Mouse (Mus musculus) kidney, postnatal 25 days (tissue): ENCODE measurements around the gene Cmtr1.

ENCODE experiments used
- DNase-seq, 2 experiments: peaks; one replicate each; pipeline ENCODE4 v3.0.0; 2021; ENCODE audit warnings: mixed read lengths in 2 of 2

Cmtr1 gene

DNA sequence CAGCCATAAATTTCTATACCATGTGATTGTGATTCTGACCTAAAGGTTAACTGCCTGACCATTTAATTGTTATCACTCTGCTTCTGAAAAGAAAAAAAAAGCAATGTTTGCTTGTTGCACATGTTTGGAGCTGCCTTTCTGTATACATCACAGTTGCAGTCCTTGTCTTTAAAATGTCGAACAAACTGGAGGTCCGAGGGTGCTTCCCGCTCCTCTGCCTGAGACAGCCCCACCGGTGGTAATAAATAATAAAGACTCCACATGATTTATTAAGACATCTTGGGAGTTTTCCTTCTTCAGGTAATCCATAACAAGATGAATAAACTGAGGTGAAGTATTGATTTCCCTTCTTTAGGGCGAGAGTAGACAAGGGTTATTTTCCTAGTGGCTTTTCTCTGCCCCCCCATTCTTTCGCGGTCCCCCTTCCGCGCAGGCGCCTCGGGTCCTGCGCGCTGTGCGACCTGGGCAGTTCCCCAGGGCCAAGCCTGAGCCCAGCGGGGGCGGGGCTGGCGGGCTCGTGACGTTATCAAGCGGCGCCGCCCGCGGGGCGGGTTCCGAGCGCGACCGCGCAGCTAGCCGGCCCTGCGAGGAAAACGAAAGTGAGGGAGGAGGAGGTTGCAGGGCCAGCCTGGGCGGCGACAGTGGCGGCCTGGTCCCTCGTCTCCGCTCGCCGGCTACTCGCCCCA lies at the start of gene Cmtr1:
Gene Cmtr1 (plus strand): TSS at position 520 of the 686 bp plus-strand sequence.
- peak; percentile 96 to 97 for DNase-seq

DNA sequence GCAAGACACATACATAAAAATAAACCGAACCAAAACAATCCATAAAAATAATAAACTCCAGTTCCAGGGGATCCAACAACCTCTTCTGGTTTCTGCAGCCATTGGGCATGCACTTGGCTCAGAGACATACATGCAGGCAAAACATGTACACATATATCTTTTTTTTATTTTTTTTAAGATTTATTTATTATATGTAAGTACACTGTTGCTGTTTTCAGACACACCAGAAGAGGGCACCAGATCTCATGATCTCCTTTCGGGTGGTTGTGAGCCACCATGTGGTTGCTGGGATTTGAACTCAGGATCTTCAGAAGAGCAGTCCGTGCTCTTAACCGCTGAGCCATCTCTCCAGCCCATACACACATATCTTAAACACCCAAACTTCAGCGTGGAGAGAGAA lies 46.9 kb upstream of the Cmtr1 start:
- DNase-seq, result peak in 1 of 2 experiments; percentile 12

DNA sequence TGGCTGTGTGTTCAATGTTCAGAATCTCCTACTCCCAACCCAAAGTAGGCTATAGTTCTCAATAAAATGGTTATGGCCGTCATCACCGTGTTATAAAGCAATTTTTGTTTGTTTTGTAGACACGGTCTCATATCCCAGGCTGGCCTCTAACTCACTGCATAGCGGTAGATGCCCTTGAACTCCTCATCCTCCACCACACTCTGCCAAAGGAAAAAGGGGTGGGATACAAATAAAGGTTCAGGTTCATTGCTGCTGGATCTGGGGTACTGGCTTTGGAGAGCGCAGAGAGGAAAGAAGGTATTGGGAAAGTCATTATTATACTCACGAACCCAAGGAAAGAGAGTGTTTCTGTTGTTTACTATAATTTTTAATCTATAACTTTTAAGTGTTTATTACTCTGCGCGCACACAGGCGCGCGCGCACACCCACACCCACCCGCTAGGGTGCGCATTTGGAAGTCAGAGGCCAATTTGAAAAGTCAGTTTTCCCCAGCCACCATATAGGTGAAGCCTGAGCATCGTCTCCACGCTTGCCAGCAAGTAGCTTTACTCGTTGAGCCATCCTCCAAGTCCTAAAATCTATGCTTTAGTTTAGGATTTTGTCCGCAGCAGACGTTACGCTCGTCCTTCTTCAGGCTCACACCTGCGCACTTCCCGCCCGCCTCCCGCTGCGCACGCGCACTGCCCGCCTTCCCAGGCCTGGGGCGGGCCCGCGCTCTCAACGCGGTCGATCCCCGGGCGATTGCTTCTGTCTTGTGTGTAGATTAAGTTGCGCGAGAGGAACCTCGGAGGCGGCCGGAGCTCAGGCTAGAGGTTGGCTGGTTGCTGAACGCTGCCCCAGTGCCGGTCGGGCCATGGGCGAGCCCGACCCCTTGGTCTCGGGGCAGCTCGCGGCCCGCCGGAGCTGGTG lies 46.0 kb upstream of the Cmtr1 start, which contains the start of the genes Rnf8 and Gm28043:
Gene Rnf8 (plus strand): TSS at position 676 of the 909 bp plus-strand sequence.
Gene Gm28043 (plus strand): TSS at position 762 of the 909 bp plus-strand sequence.
- peak; percentile 94 to 96 for DNase-seq

DNA sequence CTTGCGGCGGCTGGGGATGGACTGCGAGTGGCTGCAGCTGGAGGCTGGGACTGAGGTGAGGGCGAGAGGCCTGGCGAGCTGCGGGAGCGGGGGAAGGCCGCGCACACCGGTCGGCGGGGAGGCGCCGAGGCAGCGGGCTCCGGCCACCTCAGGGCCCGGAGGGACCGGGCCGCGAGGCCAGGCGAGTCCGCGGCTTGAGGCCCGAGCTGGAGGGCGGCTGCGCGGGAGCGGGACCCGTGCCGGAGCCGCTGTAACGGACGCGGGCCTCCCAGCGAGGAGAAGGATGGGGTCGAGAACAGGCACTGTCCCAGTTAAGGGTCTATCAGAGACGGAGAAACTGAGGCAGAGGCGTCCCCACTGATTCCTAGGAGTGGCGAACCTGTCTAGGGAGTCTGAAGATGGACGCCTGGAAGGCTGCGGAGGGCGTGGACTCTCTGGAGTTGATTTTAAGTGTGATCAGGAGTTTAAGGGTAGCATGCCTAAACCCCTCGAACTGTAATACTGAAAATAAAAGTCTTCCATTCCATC lies 45.3 kb upstream of the Cmtr1 start:
- DNase-seq, result peak in 1 of 2 experiments; percentile 10

DNA sequence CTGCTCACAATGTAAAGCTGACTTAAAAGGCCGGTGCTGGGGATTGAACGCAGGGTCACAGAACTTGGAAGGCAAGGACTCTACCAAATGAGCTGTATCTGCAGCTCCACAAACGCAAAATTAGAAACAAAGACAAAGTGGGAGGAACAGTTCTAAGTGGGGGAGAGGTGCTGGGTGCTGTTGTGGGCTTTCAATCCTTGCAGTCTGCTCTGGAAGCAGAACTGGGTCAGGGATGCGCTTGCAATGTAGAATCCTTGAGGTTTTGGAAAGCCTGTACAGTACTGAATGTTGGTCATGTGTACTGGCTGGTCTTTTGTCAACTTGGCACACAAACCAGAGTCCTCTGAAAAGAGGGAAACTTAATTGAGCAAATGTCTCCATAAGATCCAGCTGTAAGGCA lies 44.8 kb upstream of the Cmtr1 start:
- no peak for DNase-seq

DNA sequence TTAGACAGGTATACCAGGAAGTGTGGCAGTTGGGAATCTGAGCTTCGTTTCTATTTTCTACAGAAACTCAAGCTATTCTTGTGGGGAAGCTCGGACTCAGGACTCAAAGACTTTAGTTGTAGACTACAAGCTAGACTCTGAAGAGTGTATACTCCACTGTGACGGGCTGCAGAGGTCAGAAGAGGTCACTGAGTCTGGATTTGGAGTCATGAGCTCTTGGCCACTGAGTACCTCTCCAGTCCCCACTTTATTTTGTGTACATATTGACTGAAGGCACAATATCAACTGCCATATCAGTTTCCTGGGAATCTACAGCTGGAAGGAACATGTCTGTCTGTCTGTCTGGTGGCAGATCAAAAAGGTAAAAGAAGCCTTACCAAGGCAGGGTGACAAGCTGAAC lies 41.2 kb upstream of the Cmtr1 start:
- DNase-seq, result no peak

DNA sequence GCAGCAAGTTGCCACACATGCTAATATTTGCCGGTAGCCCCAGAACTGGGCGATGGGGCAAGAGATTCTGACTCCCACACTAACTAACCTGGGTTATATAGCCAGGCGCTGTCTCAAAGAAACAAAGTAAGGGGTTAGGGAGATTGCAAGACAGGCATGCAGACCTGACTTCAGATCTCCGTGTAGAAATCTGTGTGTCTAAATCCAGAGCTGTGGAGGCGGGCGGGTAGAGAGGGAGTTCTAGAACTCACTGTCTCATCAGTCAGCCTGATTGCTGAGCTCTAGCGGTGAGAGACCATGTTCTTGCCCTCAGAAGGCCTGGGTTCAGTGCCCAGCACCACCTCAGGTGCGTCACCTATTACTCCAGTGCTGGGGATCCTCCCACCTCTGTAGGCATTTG lies 36.9 kb upstream of the Cmtr1 start:
- DNase-seq, result no peak

DNA sequence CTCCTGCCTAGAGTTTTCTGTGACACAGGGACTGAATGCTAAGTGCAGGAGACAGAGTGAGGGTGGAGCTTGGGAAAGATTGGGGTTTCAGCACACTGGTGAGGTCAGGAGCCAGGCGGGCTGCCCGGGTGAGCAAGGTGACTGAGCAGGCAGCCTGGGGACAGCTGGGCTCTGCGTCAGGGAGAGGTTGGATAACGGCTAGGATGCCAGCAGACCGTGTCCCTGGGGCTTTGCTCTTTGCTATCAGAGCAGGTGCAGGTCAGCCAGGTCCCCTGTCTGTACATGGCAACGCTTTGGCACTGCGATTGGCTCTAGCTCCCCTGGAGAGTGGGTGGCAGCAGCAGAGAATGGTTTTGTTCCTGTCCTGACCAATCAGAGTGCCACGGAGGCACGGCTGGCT lies 33.1 kb upstream of the Cmtr1 start:
- no peak for DNase-seq

DNA sequence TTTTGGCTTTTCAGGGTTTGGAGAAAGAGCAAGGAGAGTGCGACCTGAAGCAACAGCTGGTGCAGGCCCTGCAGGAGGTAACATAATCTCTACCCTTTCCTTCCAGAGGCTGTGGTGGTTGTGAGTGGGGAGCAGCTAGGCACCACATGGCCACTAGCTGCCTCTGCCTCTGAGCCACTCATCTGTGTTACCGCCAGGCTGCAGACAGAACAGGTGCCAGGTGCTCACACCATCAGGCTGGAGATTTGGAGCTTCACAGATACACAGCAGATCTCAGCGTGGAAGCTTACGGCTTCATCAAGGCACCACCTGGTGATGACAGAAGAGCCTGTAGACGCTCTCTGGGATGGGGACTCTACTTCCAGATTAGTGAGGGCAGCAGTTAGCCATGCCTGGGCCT lies 31.4 kb upstream of the Cmtr1 start:
- no peak for DNase-seq

DNA sequence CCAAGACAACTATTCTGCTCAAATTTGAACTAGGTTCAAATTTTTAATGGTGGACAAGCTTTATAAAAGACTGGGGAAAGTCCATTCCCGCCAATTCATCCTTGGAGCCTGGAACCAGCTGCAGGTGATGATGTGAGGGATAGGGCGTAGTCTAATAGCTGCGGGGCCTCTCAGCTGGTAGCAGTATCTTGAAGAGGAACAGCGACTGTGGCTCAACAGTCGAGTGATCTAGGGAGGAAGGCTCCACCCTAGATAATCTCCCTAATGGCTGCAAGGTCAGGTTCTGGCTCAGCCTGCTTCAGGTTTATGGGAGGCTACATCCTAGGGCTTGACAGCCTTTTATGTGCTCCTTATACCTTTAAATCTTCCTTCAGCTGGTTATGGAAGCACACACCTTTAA lies 30.8 kb upstream of the Cmtr1 start:
- DNase-seq, result no peak

DNA sequence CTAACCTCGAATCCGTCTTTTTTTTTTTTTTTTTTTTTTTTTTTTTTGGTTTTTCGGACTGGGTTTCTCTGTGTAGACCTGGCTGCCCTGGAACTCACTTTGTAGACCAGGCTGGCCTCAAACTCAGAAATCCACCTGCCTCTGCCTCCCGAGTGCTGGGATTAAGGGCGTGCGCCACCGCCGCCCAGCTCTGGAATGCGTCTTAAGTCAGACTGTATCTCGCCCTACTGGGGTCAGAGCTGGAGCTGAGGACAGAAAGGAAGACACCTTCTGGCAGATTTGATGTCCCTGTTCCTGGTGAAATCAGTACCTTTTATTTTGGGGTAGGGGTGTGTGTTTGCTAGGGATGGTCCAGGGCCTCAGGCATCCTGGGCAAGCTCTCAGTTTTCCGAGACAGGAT lies 28.1 kb upstream of the Cmtr1 start:
- no peak for DNase-seq

DNA sequence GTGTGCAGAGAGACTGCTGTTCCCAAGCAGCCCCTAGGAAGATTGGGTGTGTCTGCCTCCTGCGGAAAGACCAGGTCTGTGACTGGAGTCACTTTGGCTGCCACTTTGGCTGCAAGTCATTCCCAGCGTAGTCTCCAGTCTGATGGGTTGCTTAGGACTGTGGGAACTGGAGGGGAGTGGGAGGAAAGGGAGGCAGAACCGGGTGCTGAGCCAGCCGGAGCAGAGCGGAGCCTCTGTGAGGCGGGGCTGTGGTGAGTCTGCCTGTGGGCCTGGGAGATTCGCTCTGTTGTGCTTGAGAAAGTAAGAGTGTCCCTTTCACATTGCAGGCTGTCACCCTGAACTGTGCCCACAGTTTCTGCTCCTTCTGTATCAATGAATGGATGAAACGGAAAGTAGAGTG lies 24.9 kb upstream of the Cmtr1 start:
- no peak for DNase-seq

DNA sequence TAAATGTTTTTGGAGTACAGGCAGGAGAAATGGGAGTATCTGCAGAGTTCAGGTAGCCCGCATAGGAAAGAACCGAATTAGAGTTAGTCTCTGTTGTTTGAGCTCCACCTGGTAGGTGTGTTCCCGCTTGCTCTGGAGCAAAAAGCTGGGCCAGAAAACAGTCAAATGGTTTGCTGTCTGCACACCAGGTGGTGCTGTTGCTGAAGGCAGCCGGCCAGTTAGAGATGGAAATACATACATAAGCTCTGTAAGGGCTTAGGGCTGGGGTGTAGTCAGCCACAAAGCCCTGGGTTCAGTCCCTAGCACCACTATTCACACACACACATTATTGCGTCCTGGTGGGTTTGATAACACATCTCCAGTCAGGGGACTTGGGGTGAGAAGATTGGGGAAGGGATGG lies 24.3 kb upstream of the Cmtr1 start:
- DNase-seq, result peak; percentile 40 to 44

DNA sequence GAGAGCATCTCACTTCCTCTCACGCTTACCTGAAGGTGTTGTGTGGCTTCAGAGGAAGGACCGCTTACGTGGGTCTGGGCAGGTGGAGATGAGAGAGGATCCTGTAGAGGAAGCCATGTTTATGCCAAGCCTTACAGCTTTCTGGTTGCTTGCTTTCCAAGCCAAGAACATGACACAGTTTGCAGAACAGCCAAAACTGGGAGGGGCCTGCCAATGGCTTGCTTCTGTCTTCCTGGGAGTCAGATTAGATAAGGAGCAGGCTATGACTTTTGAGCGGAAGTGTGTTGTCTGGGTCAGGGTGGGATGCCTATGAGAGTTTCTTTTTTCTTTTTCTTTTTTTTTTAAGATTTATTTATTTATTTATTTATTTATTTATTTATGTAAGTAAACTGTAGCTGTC lies 23.0 kb upstream of the Cmtr1 start:
- DNase-seq, result no peak

DNA sequence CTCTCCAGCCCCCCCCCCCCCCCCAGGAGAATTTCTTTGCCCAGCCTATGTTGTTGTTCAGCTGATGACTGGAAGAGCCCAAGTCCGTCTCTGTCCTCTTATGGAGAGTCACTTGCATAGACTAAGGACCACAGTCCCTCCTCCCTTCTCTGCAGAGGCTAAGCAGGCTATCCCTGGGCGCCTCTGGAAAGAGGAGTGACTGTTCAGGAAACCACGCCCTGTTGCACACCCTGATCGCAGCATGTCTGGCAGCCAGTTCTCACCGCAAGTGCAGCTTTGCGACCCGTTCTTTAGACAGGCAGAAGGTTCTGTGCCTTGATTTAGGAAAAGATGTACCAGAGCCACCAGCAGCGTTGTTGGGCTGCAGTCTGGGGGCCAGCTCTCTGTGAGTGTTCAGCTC lies 22.5 kb upstream of the Cmtr1 start:
- peak in 1 of 2 experiments; percentile 40 for DNase-seq

DNA sequence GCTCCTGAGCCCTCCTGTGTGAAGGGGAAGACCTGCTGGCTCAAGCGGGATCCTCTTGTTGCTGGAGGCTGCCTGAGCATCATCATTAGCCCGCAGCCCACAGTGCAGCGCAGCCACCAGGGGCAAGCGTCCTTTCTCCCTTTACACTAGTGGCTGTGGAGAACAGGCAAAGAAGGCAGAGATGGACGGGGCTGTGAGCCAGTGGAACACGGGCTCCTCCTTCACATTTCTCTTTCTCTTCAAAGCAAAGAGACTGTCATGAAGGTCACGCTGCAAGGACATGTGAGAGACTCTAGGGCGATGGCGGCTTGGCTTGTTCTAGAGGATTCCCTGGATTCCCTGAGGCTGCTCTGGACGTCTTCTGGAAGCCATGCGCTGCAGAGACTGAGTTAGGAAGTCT lies 19.4 kb upstream of the Cmtr1 start:
- DNase-seq, result no peak

DNA sequence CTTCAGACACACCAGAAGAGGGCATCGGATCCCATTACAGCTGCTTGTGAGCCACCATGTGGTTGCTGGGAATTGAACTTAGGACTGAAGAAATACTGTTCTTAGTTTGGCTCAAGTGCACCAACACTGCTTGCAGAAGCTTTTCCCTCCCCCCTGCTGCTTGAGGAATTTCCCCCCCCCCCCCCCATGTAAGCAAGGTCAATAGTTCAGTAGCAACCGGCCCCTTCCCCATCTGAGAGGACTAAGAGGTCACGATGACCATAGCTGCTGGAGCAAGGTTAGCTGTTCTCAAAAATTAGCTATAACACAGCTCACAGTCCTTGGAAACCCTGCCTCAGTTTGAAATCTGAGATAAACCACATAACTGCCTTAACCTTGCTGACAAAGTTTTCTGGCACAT lies 18.2 kb upstream of the Cmtr1 start:
- no peak for DNase-seq

DNA sequence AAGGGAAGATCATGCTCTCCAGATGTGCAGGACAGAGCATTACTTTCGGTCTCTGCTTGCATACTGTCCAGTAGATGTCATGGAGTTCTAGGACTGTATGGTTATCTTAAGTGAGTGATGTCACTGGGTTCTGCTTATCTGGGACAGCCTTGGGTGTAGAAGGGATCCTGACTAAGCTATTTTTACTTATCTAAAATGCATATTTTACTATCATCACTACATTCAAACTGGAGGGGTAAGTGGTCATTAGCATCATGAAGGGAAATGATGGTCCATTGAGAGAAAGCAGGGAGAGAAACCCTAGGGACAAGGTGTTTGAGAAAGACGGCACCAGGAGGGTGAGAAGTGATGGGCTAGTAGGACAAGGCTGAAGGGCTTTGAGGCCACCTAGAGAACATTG lies 2.1 kb upstream of the Cmtr1 start:
- no peak for DNase-seq

DNA sequence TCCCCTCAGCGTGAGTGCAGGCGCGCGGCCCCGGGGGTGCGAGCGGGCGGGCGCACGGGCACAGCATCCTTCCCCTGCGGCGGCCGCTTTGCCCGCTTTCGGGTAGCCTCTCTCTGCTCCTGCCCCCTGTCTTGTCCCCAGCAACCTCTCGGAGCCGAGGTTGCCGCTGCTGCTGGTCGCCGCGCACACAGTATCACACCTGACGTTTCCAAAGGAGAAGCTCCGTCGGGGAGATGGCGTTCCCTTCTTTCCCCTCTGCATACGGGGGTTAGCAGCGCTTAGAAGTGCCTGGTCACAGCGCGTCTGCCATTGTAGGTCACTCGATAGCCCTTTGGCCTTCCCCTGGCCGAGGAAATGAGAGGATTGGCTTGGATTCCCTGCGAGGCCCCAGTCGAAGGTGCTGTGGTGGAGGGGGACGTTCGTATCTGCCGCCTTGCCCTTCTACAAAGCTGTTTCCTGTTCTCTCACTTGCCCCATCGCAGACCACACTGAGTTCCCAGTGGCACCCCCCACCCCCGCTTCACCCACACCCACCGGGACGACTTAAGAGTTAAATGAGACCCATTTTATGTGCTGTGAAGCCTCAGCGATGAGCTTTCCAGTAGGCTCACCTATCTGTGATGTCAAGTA lies 482 bp downstream of the Cmtr1 start:
- DNase-seq, result peak; percentile 16 to 45

DNA sequence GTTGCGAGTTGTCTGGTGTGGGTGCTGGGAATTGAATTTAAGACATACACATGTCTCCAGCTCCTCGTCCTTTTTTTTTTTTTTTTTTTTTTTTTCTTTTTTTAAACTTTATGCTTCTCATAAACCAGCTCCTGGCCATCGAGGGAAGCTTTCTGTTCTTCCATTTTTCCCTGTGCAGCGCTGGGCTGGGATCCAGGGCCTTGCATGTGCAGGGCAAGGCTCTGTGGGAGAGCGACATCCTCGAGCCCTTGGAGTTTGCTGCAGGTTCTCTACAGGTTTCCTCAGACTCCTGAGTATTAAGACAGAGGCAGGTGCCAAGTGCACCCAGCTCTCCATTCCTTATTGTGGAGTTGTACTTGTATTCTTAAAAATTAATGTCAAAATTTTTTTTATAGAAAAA lies 1.8 kb downstream of the Cmtr1 start:
- DNase-seq, result no peak

DNA sequence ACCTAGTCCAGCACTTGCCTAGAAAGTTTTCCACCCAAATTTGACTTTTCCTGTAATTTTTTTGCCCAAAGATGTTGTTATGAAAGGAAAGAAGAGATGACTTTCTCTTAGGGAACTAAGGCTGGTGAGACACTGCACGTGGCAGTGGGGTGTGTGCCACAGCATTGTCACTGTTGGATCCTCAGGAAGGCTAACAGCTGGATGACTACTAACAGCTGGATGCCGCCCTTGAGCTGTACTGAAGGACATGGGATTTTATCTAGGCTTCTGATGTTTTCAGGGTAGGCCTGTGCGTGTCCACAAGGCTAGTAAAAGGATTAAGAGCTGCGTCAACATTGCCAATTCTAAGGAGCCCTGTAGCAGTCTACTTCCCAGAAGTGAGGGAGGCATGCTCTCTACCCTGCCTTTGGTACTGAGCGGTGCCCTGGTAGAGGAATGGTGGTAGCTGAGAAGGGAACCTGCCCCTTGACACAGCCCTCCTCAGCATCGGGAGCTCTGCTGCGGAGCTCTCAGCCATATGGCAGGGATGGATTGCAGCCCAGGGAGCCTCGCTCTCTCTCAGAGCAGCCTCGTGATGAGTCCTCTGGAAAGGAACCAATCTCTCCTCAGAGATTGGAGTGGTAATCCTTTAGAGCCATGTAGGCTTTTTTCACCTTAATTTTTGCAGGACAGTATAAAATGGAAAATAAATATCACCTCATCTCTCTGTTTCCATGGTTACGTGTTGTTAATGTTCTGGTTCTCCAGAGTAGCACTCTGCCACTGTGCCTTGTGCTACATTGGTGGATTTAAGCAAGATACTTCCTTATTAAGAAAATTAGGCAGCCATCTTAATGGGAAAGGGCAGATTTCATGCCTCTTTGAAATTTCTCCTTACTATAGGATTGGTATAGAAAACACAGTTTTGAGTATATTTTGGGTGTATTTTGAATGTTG lies 7.9 kb downstream of the Cmtr1 start:
- DNase-seq, result no peak

DNA sequence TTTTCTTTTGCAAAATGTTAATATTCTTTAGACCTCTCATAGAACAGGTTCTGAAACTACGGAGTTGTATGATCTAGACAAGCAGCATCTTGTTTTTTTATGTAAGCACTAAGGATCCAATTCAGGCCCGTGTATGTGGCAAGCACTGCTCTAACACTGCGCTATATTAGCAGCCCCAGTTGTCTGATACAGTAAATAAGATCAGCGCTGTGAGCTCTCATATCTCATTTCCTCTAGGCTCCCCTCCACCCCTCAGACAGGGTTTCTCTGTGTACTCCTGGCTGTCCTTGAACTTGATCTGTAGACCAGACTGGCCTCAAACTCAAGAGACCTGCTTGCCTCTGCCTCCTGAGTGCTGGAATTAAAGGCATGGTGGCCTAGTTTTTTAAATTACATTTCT lies 8.6 kb downstream of the Cmtr1 start:
- DNase-seq, result no peak
